Mouse (Mus musculus): ENCODE results near the gene Acadvl.
"Not testable (repeated sequence)": the region's sequence is repeated elsewhere in the genome, so short reads cannot be mapped to it uniquely, and the experiment has no call there.

Acadvl gene

DNA sequence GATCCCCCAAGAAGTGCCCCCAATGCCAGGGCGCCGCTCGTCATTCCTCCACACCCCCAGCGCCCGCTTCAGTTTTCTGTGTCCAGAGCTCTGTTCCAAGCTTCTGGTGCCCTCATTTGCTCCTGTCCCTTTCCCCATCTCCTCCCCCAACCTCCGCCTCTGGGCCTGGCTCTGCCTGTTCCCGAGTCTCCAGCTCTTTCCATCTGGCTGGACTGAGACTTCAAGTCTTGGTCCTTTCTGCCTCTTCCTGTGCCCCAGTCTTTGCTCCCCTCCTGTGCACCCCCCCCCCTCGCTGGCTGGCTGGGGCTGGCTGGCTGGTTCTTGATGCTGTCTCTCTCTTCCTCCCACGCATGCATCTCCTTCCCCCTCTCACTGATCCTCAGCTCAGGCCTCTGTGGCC is 12.2 kb upstream of the Acadvl start:
- DNase-seq (ENCODE audit: low spot score in 2 of 2), result no peak

DNA sequence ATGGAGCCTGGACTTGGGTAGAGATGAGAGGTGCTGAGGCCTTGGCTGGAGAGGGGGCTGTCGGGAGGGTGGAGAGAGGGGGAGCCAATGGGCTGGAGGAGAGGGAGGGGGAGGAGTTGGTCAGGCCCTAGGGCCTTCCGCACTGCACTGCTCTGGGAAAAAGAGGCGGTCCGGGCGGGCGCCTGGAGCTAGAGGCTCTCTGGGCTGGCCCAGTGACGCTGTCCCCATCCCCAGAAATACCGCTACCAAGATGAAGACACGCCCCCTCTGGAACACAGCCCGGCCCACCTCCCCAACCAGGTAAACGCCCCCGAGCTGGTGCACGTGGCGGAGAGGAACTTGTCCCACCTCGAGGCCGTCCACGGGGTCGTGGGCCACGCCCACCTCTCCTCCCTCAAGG is 11.5 kb upstream of the Acadvl start:
- DNase-seq (ENCODE audit: low spot score in 2 of 2), result no peak

GRCm38 (mm10) chr11:70024151-70024514 is 8.9 kb upstream of the Acadvl start:
- DNase-seq (ENCODE audit: low spot score in 2 of 2), result no peak

DNA sequence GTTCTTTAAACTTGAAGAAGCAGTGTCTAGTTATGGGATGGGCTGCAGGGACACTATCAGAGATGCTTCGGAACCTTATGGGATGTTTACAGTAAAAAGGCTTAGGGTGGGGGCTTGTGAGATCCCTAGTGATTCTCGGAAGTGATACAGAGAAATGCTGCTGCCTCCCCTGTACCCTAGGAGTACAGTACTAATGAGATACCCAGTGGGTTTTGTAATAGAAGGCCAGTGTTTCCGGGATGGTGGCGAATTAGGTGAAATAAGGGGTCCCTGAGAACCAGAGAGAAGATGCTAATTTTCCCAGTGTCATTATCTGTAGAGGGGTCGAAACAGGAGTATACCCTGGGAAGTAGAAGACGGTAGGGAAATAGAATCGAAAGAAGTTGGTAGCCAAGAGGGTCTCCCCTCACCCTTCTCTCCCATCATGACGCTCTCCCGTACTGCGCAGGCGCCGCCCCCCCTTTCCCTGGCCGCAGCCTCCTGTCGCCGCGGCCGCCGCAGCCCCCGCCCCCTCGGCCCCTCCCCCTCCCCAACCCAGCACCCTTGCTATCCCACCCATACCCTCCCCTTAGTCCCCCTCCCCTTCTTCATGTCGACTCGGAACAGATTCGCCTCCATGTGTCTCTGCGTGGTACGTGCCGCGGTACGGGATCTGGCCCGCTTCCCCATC is 8.4 kb upstream of the Acadvl start:
- no peak for DNase-seq (ENCODE audit: low spot score in 2 of 2)

DNA sequence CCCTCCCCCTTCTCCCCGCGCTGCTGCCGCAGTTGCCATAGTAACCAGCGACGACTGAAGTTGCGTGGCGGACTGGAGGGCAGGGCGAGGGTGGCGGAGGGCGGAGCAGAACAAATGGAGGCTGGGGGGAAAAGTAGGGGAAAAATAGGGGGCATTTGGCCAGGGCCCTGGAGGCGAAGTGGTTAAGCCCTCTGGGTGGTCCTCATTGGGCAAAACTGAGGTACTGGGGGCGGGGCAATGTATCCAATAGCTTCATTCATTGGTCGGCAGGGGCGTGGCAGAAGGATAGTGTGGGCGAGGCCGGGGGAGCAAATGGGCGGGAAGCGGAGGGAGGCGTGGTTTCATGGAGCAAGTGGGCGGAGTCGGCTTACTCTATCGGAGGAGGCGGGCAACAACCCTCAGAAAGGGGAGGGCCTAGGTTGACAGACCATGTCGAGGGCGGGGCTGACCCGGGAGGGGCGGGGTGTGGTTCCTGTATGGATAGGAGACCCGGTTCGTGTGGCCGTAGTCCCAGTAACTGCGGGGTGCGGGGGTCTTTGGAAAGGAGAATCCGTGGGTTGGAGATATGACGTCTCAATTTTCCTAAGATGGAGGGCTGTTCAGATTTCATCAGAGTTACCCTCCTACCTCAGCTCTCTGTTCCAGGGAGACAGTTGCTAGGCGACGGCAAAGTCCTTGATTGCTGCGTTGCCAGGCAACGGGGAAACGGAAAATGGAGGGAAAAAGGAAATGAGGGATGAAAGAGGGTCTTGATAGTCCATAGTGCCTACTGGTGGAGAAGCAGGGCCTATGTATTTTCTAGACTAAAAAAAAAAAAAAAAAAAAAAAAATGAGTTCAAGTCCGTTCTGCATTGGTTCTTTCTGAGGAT is 6.3 kb upstream of the Acadvl start:
- DNase-seq (ENCODE audit: low spot score in 2 of 2), result peak; percentile 82 to 97

GRCm38 (mm10) chr11:70020731-70021263 is 5.6 kb upstream of the Acadvl start:
- peak; percentile 53 to 71 for DNase-seq (ENCODE audit: low spot score in 2 of 2)

DNA sequence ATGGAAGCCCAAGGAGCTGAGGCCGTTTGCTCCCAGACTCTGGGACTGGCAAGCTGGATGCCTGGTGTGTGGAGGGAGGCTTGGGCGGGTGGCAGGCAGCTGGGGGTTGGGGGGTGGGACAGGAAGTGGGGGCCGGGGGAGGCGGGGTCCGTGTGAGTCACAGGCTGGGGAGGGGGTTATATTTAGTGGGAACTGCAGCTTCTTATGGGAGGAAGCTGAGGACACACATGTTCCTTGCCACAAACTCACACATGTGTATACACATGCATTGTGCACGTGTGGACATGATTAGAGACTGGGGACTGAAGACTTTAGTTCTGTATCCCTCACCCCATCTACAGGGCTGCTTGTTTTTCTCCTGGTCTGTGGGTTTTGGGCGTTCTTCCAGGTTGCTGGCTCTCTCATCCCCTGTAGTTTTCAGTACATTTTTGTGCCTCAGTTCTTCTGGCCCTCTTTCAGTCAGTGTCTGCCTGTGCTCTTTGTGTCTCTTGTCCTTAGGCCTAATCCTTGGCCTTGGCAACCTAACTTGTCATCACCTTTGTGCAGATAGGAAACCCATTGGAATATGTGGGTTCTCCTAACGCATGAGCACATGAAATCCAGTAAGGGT is 4.9 kb upstream of the Acadvl start:
- DNase-seq (ENCODE audit: low spot score in 2 of 2), result no peak

DNA sequence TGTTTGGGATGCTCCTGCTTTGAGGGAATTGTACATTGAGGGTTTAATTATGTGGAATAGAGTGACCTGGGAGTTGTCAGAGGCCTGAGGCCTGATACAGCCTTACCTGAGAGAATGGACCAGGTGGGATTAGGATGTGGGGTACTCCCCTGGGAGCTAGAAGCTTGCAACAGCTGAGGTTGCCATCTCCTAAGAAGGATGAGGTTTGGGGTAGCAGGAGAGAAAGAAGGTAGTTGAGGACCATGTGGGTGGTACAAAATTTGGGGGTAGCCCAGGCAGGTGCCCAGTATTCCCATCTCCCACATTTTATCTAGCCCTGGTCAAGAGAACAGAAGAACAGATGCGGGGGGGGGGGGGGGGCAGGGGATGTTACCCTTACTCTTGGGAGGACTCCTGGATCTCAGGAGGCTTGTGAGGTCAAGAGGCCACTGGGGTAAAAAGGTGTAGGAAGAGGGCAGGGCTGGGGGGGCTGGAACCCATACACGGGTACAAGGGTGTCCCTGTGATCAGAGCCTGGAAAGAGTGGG is 4.3 kb upstream of the Acadvl start:
- no peak for DNase-seq (ENCODE audit: low spot score in 2 of 2)

DNA sequence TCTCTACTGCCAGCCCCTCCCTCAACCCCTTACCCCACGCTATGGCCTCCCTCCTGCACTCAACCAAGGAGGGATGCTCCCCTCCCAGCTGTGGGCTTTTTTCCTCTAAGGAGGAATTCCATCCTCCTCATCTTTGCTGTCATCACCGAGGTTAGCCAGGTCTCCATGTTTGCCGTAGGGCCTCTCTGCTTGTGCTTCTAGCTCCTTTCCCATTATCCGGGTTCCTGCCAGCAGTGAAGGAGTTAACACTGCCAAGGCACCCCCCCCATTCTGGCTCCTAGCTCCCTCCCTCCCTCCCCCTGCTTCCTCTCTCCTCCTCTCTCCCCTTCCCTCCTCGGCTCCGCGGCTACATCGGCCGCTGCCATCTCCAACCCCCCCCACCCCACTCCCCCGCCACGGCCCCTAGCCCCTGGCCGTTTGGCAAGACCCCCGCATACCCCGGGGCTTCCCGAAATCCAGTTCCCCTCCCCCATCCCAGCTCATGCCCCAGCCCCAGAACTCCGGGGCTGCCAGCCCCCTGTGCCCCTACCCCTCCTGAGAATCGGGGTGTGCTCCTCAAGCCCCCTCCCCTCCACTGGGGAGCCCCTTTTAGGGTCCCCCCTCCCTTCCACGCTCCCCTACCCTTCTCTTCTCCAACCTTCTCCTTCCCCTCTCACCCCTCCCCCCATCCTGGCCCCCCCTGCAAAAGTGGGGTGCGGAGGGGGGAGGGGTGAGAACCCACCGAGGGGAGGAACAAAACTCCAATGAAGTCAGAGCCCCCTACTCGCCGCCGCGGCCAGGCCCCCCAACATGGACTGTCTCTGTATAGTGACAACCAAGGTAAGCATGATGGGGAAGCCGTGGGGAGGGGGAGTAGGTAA is 3.1 kb upstream of the Acadvl start:
- no peak for DNase-seq (ENCODE audit: low spot score in 2 of 2)

- DNase-seq (ENCODE audit: low spot score in 2 of 2), result no peak
These were observed 2.1 kb upstream of the Acadvl start for GRCm38 (mm10) chr11:70017199-70017767.

DNA sequence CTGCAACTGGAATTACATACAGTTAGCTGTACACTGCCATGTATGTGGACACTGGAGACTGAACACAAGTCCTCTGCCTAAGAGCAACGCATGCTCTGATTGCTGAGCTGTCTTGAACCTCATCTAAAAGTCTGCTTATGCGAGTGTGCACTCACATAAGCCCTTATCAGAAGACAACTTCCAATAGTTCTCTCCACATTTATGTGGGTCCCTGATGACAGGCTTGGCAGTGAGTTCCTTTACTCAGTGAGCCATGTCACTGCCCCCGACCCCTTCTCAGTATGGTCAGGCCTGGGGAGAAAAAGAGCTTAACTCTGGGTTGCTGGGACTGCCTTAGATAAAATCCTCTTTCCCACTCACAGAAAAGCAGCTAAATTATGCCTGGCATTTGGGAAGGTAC is 1.5 kb upstream of the Acadvl start, which contains the start of gene Dlg4:
Dlg4 (plus strand) TSS at position 274 of the 400 bp plus-strand sequence.
- no peak for DNase-seq (ENCODE audit: low spot score in 2 of 2)

DNA sequence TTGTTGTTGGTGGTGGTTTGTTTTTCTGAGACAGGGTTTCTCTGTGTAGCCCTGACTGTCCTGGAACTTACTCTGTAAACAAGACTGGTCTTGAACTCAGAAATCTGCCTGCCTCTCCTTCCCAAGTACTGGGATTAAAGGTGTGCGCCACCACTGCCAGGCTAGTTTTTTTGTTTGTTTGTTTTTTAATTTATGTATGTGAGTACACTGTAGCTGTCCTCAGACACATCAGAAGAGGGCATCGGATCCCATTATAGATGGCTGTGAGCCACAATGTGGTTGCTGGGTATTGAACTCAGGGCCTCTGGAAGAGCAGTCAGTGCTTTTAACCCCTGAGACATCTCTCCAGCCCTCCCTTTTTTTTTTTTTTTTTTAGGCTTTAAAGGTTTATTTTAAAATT is 966 bp upstream of the Acadvl start:
- not testable (repeated sequence) for DNase-seq (ENCODE audit: low spot score in 2 of 2)

DNA sequence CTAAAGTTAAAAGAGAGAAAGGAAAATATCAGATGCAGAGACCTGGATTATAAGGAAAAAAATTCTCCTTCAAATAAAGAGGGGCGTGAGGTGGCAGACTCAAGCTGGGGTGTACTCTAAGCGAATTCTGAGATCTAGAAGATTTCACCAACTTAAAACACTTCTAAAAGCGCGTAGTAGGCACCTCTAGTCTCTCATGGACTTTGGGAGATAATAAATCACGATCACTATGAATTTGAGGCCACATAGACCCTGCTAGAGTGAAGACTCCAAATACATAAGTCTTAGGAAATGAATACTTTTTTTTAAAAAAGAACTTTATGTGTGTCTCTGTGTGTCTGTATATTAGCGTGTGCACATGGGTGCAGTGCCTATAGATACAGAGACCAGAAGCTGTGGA is 466 bp upstream of the Acadvl start:
- no peak for DNase-seq (ENCODE audit: low spot score in 2 of 2)

DNA sequence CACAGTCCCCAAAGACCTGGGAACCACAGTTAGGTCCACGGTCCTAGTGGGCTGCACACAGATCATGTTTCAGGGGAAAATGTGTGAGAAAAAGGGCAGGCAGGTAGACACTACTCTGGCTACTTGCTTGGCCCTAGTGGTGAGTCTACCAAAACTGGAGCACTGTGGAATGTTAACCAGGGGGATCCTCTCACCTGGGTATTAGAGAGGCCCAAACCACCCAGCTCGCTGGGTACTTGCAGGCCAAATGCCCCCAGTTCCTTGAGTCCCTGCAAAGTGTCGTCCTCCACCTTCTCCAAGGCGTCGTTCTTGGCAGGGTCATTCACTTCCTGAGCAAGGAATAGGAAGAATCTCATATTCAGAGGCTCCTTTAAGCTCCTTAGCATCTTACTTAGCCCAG is 1.2 kb downstream of the Acadvl start:
- DNase-seq (ENCODE audit: low spot score in 2 of 2), result no peak

- DNase-seq (ENCODE audit: low spot score in 2 of 2), result no peak
These were observed 1.8 kb downstream of the Acadvl start for GRCm38 (mm10) chr11:70013408-70013807.

GRCm38 (mm10) chr11:70012931-70013330 is 2.3 kb downstream of the Acadvl start:
- DNase-seq (ENCODE audit: low spot score in 2 of 2), result no peak

GRCm38 (mm10) chr11:70010961-70011360 is 4.2 kb downstream of the Acadvl start:
- DNase-seq (ENCODE audit: low spot score in 2 of 2), result no peak

DNA sequence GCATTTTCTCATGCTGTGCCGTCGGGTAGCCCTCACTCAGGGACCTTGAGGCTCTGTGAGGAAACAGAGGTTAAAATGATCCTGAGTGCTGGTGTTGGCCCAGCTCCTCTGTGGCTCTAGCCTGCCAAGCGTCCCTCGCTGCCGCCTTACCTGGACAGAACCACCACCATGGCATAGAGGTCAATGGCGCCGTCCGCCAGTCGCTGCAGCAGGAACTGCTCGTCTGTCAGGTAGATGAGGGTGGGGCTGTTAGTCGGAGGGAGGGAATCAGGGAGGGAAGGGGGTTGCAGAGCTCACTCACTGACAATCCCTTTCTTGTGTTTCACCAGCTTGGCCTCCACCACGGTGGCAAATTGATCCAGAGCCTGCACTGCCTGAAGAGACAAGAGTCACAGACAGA is 4.7 kb downstream of the Acadvl start:
- no peak for DNase-seq (ENCODE audit: low spot score in 2 of 2)

DNA sequence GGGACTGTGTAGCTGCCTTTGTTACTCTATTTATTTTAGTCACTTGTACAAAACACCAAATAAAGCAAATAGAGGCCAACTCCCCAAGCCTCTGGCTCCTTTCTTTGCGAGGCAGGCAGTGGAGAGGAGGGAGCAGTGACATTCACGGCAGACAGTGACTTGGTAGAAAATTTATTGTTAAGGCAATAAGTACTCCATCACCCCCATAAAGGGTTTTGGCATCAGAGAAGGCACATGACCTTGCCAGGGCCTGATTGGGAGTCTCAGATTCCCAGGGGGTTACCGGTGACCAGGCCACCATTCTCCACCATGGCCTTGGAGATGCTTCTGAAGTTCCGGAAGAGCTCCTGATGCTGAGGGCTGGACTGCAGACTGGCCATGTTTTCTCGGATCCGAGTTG is 5.2 kb downstream of the Acadvl start:
- DNase-seq (ENCODE audit: low spot score in 2 of 2), result no peak

DNA sequence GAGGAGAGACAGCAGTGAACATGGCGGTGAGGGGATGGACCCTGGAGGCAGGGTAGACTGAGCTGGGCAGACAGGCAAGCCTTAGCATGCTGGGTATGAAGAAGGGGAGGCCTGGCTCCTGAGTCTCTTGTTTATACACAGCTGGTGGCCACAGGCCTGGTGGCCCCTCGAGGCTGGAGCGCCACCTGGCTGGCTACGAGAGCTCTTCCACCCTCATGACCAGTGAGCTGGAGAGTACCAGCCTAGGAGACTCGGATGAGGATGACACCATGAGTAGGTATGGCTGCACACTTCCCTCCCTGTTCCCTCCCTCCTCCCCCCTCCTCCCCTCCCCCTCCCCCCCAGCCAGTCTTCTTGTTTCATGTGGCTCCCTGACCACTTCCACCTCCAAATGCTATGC is 9.7 kb downstream of the Acadvl start:
- DNase-seq (ENCODE audit: low spot score in 2 of 2), result peak in 1 of 2 experiments; percentile 52

GRCm38 (mm10) chr11:70002471-70002870 is 12.7 kb downstream of the Acadvl start:
- DNase-seq (ENCODE audit: low spot score in 2 of 2), result no peak

Measured in spleen, postnatal 10 days (tissue).